In genomic region chr8:26626186-26626585, GRCm38 (mm10) we compare ENCODE assay signal across 8 mouse cellular contexts.
A peak's percentile ranks its signal among the peaks of the same experiment; 100 is the strongest.
DNase-seq lines count a peak whose midpoint lies in the region; ATAC-seq lines count a peak whose summit lies in the region.

No protein-coding gene starts in this region.

- H3K36me3 ChIP-seq in hindbrain, embryonic 10.5 days = no peaks in the 10 kb centered on the region
- no peaks in the 10 kb centered on the region for H3K36me3 ChIP-seq in limb, embryonic 10.5 days
- H3K36me3 ChIP-seq in neural tube, embryonic 14.5 days (ENCODE audit: control insufficient read depth, insufficient read depth, low read length) = no peaks in the 10 kb centered on the region
- H3K36me3 ChIP-seq in liver, embryonic 12.5 days = no peaks in the 10 kb centered on the region

- H3K9me3 ChIP-seq in hindbrain, embryonic 10.5 days = no peaks in the 10 kb centered on the region
- no peaks in the 10 kb centered on the region for H3K9me3 ChIP-seq in limb, embryonic 10.5 days (replicated peaks)
- no peaks in the 10 kb centered on the region for H3K9me3 ChIP-seq in neural tube, embryonic 14.5 days (ENCODE audit: control insufficient read depth, low read length)
- no peaks in the 10 kb centered on the region for H3K9me3 ChIP-seq in liver, embryonic 12.5 days (replicated peaks)

- 89% methylated on average over 14 of the region's 14 CpGs for WGBS in hindbrain, embryonic 10.5 days
- 24% methylated on average over 14 of the region's 14 CpGs for WGBS in limb, embryonic 10.5 days
- WGBS in neural tube, embryonic 14.5 days = 5% methylated on average over 14 of the region's 14 CpGs
- 75% methylated on average over 14 of the region's 14 CpGs for WGBS in liver, embryonic 12.5 days (ENCODE audit: insufficient replicate concordance)

- no peak overlapping the region for H3K9ac ChIP-seq in neural tube, embryonic 14.5 days (replicated peaks; ENCODE audit: low read depth, low read length)
- no peak overlapping the region for H3K9ac ChIP-seq in liver, embryonic 12.5 days

- DNase-seq in retina, postnatal 1 day = peak; percentile 9
- no peak for DNase-seq in retina, embryonic 14.5 days (ENCODE audit: low spot score)
- no peak for DNase-seq in hindbrain, embryonic 10.5 days (ENCODE audit: low spot score)
- DNase-seq in limb, embryonic 10.5 days (ENCODE audit: low spot score) = peak; percentile 58
- no peak for DNase-seq in spleen, postnatal 14 days (ENCODE audit: low spot score in 2 of 2)
- no peak for DNase-seq in Muller cell, postnatal 12 days (ENCODE audit: inconsistent ontology term)

- H3K4me1 ChIP-seq in hindbrain, embryonic 10.5 days (replicated peaks) = peaks cover 36% of the 10 kb centered on the region
- peaks cover 40% of the 10 kb centered on the region for H3K4me1 ChIP-seq in limb, embryonic 10.5 days
- peaks cover 34% of the 10 kb centered on the region for H3K4me1 ChIP-seq in neural tube, embryonic 14.5 days (ENCODE audit: control insufficient read depth, insufficient read depth, low read length)
- H3K4me1 ChIP-seq in liver, embryonic 12.5 days = no peaks in the 10 kb centered on the region

- H3K27me3 ChIP-seq in hindbrain, embryonic 10.5 days (ENCODE audit: insufficient read depth, poor library complexity, severe bottlenecking) = no peaks in the 10 kb centered on the region
- peaks cover 66% of the 10 kb centered on the region for H3K27me3 ChIP-seq in limb, embryonic 10.5 days (ENCODE audit: low read depth, poor library complexity, severe bottlenecking)
- H3K27me3 ChIP-seq in neural tube, embryonic 14.5 days (ENCODE audit: control insufficient read depth, insufficient read depth, low read length) = no peaks in the 10 kb centered on the region
- no peaks in the 10 kb centered on the region for H3K27me3 ChIP-seq in liver, embryonic 12.5 days (replicated peaks)

- peak overlapping the region; percentile 19 for H3K4me2 ChIP-seq in neural tube, embryonic 14.5 days (ENCODE audit: low read depth, low read length)
- H3K4me2 ChIP-seq in liver, embryonic 12.5 days = no peak overlapping the region

- ATAC-seq in neural tube, embryonic 14.5 days (ENCODE audit: low read depth) = peak; percentile 82
- ATAC-seq in liver, embryonic 12.5 days = no peak

- peak overlapping the region; percentile 64; the same call in 1 of the 2 replicates for H3K27ac ChIP-seq in hindbrain, embryonic 10.5 days
- H3K27ac ChIP-seq in limb, embryonic 10.5 days = no peak overlapping the region
- H3K27ac ChIP-seq in neural tube, embryonic 14.5 days (ENCODE audit: low read depth, low read length) = peak overlapping the region; percentile 66; the same call in 1 of the 2 replicates
- no peak overlapping the region for H3K27ac ChIP-seq in liver, embryonic 12.5 days

- H3K4me3 ChIP-seq in hindbrain, embryonic 10.5 days = no peak overlapping the region
- H3K4me3 ChIP-seq in limb, embryonic 10.5 days = peak overlapping the region; percentile 40
- H3K4me3 ChIP-seq in neural tube, embryonic 14.5 days (ENCODE audit: low read depth, low read length) = no peak overlapping the region
- no peak overlapping the region for H3K4me3 ChIP-seq in liver, embryonic 12.5 days

Comparison
In these comparisons a context has a peak if more than half of its experiments do, and no peak if none do; other contexts are left out.
1. DNase-seq: peak in retina, postnatal 1 day (single experiment) and limb, embryonic 10.5 days (single experiment); none in retina, embryonic 14.5 days (single experiment), hindbrain, embryonic 10.5 days (single experiment), spleen, postnatal 14 days (0 of 2) and Muller cell, postnatal 12 days (single experiment).
2. H3K27ac ChIP-seq: peak in hindbrain, embryonic 10.5 days (single experiment) and neural tube, embryonic 14.5 days (single experiment); none in limb, embryonic 10.5 days (single experiment) and liver, embryonic 12.5 days (single experiment).